19 mouse cellular contexts compared by ENCODE assay signal in genomic region chrX:11158416-11158815, GRCm38 (mm10).
DNase-seq lines count a peak whose midpoint lies in the region; ATAC-seq and TF ChIP-seq lines count a peak whose summit lies in the region.
"Had no signal": no experiment of that assay in that cellular context is flagged by ENCODE, and none has a peak within 500 bp of the region (broad histone marks: within the 10 kb centered on the region; RNA-seq: fewer than 3 reads in every experiment).

No protein-coding gene starts in this region.

- H3K27ac ChIP-seq in hindbrain, embryonic 16.5 days (ENCODE audit: low read depth, low read length), result no peak overlapping the region
- H3K27ac ChIP-seq in hindbrain, embryonic 13.5 days, result no peak overlapping the region
- H3K27ac ChIP-seq in midbrain, embryonic 14.5 days (replicated peaks; ENCODE audit: low read depth, low read length), result no peak overlapping the region
- H3K27ac ChIP-seq in midbrain, embryonic 13.5 days, result no peak overlapping the region
- H3K27ac ChIP-seq: embryonic facial prominence, embryonic 13.5 days; heart, embryonic 15.5 days; hindbrain, embryonic 10.5 days; intestine, embryonic 15.5 days; kidney, embryonic 15.5 days; limb, embryonic 10.5 days; midbrain, embryonic 15.5 days had no signal

- no peak for TF ChIP-seq POLR2A in brain, embryonic 14.5 days (IDR thresholded peaks at IDR 0.05; ENCODE audit: borderline replicate concordance, extremely low read depth, insufficient read depth, insufficient read length, poor library complexity, severe bottlenecking)

- peak; percentile 75 for ATAC-seq in hindbrain, embryonic 16.5 days
- no peak for ATAC-seq in hindbrain, embryonic 13.5 days (ENCODE audit: low FRiP score)
- no peak for ATAC-seq in midbrain, embryonic 14.5 days (ENCODE audit: low FRiP score, low TSS enrichment)
- ATAC-seq in midbrain, embryonic 13.5 days, result no peak
- ATAC-seq: intestine, embryonic 15.5 days; midbrain, embryonic 15.5 days had no signal

- no peak for TF ChIP-seq CTCF in brain, embryonic 14.5 days (IDR thresholded peaks at IDR 0.05; ENCODE audit: borderline replicate concordance, extremely low read depth, insufficient read depth, insufficient read length)

- no peaks in the 10 kb centered on the region for H3K4me1 ChIP-seq in hindbrain, embryonic 16.5 days (ENCODE audit: control insufficient read depth, insufficient read depth, low read depth, low read length)
- no peaks in the 10 kb centered on the region for H3K4me1 ChIP-seq in hindbrain, embryonic 13.5 days (replicated peaks)
- H3K4me1 ChIP-seq in midbrain, embryonic 14.5 days (ENCODE audit: control insufficient read depth, insufficient read depth, low read length), result no peaks in the 10 kb centered on the region
- no peaks in the 10 kb centered on the region for H3K4me1 ChIP-seq in midbrain, embryonic 13.5 days (replicated peaks)
- H3K4me1 ChIP-seq: embryonic facial prominence, embryonic 13.5 days; heart, embryonic 15.5 days; hindbrain, embryonic 10.5 days; intestine, embryonic 15.5 days; kidney, embryonic 15.5 days; limb, embryonic 10.5 days; midbrain, embryonic 15.5 days had no signal

- H3K9ac ChIP-seq in hindbrain, embryonic 16.5 days (ENCODE audit: low read depth, low read length), result no peak overlapping the region
- H3K9ac ChIP-seq in hindbrain, embryonic 13.5 days, result no peak overlapping the region
- no peak overlapping the region for H3K9ac ChIP-seq in midbrain, embryonic 14.5 days (replicated peaks; ENCODE audit: low read length)
- no peak overlapping the region for H3K9ac ChIP-seq in midbrain, embryonic 13.5 days (replicated peaks)
- H3K9ac ChIP-seq: embryonic facial prominence, embryonic 13.5 days; heart, embryonic 15.5 days; intestine, embryonic 15.5 days; kidney, embryonic 15.5 days; midbrain, embryonic 15.5 days had no signal

- no peaks in the 10 kb centered on the region; the same call in 1 of the 2 replicates for H3K27me3 ChIP-seq in hindbrain, embryonic 16.5 days (replicated peaks; ENCODE audit: control insufficient read depth, insufficient read depth, low read length)
- 0 out of 2 replicates have a peak, but pooled peaks cover 3% of the 10 kb centered on the region for H3K27me3 ChIP-seq in hindbrain, embryonic 13.5 days
- H3K27me3 ChIP-seq in midbrain, embryonic 14.5 days (ENCODE audit: control insufficient read depth, insufficient read depth, low read length), result no peaks in the 10 kb centered on the region
- no peaks in the 10 kb centered on the region for H3K27me3 ChIP-seq in midbrain, embryonic 13.5 days
- H3K27me3 ChIP-seq: intestine, embryonic 15.5 days; midbrain, embryonic 15.5 days had no signal

- no peaks in the 10 kb centered on the region for H3K36me3 ChIP-seq in hindbrain, embryonic 16.5 days (ENCODE audit: control insufficient read depth, insufficient read depth, low read length)
- H3K36me3 ChIP-seq in hindbrain, embryonic 13.5 days, result no peaks in the 10 kb centered on the region
- no peaks in the 10 kb centered on the region for H3K36me3 ChIP-seq in midbrain, embryonic 14.5 days (ENCODE audit: control insufficient read depth, insufficient read depth, low read length)
- H3K36me3 ChIP-seq in midbrain, embryonic 13.5 days, result no peaks in the 10 kb centered on the region
- H3K36me3 ChIP-seq: embryonic facial prominence, embryonic 13.5 days; G1E; heart, embryonic 15.5 days; hindbrain, embryonic 10.5 days; intestine, embryonic 15.5 days; kidney, embryonic 15.5 days; limb, embryonic 10.5 days; midbrain, embryonic 15.5 days had no signal

- 65% methylated on average over 2 of the region's 2 CpGs for WGBS in hindbrain, embryonic 16.5 days
- WGBS in hindbrain, embryonic 13.5 days, result 62% methylated on average over 2 of the region's 2 CpGs
- 59% methylated on average over 2 of the region's 2 CpGs for WGBS in midbrain, embryonic 14.5 days
- WGBS in midbrain, embryonic 13.5 days, result 63% methylated on average over 2 of the region's 2 CpGs

- H3K9me3 ChIP-seq in hindbrain, embryonic 16.5 days (ENCODE audit: control insufficient read depth, low read length), result no peaks in the 10 kb centered on the region
- H3K9me3 ChIP-seq in hindbrain, embryonic 13.5 days, result no peaks in the 10 kb centered on the region
- no peaks in the 10 kb centered on the region for H3K9me3 ChIP-seq in midbrain, embryonic 14.5 days (ENCODE audit: control insufficient read depth, low read length)
- H3K9me3 ChIP-seq in midbrain, embryonic 13.5 days, result no peaks in the 10 kb centered on the region
- H3K9me3 ChIP-seq: embryonic facial prominence, embryonic 13.5 days; G1E; heart, embryonic 15.5 days; hindbrain, embryonic 10.5 days; intestine, embryonic 15.5 days; kidney, embryonic 15.5 days; limb, embryonic 10.5 days; midbrain, embryonic 15.5 days had no signal

- peak; percentile 7 for DNase-seq in midbrain, embryonic 14.5 days
- DNase-seq in brain, embryonic 14.5 days (ENCODE audit: low read depth), result peak; percentile 58
- peak; percentile 66 for DNase-seq in fibroblast of lung, adult 2 months (ENCODE audit: low read depth)
- DNase-seq in thymus, adult 18-20 months, result no peak
- no peak for DNase-seq in spleen, postnatal 14 days (ENCODE audit: low spot score in 2 of 2)
- DNase-seq: lung, adult 2 months; lung, postnatal 4 days had no signal

- H3K4me2 ChIP-seq in hindbrain, embryonic 16.5 days (ENCODE audit: low read length), result no peak overlapping the region
- no peak overlapping the region for H3K4me2 ChIP-seq in hindbrain, embryonic 13.5 days
- H3K4me2 ChIP-seq in midbrain, embryonic 14.5 days (ENCODE audit: low read length), result no peak overlapping the region
- H3K4me2 ChIP-seq in midbrain, embryonic 13.5 days (replicated peaks), result no peak overlapping the region
- H3K4me2 ChIP-seq: embryonic facial prominence, embryonic 13.5 days; heart, embryonic 15.5 days; intestine, embryonic 15.5 days; kidney, embryonic 15.5 days; liver, embryonic 11.5 days; midbrain, embryonic 15.5 days had no signal

- H3K4me3 ChIP-seq in hindbrain, embryonic 16.5 days (ENCODE audit: low read length), result no peak overlapping the region
- no peak overlapping the region for H3K4me3 ChIP-seq in hindbrain, embryonic 13.5 days
- H3K4me3 ChIP-seq in midbrain, embryonic 14.5 days (replicated peaks; ENCODE audit: low read depth, low read length), result no peak overlapping the region
- no peak overlapping the region for H3K4me3 ChIP-seq in midbrain, embryonic 13.5 days (replicated peaks)
- H3K4me3 ChIP-seq: embryonic facial prominence, embryonic 13.5 days; heart, embryonic 15.5 days; hindbrain, embryonic 10.5 days; intestine, embryonic 15.5 days; kidney, embryonic 15.5 days; limb, embryonic 10.5 days; midbrain, embryonic 15.5 days had no signal

Comparison
In these comparisons a context has a peak if more than half of its experiments do, and no peak if none do; other contexts are left out.
1. DNase-seq: peak in midbrain, embryonic 14.5 days (single experiment), brain, embryonic 14.5 days (single experiment) and fibroblast of lung, adult 2 months (single experiment); none in thymus, adult 18-20 months (0 of 2) and spleen, postnatal 14 days (0 of 2).